In the genomic region with DNA sequence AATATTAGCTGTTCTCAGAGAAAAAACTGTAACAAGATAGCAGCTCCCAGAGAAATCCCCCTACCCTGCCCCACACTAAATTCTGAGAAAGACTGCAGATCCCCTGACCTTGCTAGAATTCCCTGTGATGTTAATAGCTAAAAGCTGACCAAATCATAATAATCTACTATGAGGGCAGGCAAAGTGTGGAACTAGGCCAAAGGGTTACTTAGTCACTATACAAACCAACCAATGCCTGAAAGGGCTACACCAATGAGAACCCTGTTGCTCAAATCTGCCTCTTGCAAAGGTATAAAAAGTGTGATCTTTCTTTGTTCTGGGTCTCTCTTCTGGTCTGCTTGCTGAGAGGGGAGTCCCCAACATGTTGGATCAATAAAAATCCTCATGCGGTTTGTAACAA, we compare ENCODE assay signal across 19 mouse cellular contexts.
"Had no signal": no experiment of that assay in that cellular context is flagged by ENCODE, and none has a peak within 500 bp of the region (broad histone marks: within the 10 kb centered on the region; RNA-seq: fewer than 3 reads in every experiment).

No protein-coding gene starts in this region.

- H3K9ac ChIP-seq: lung, embryonic 15.5 days; midbrain, embryonic 13.5 days; midbrain, embryonic 15.5 days; neural tube, embryonic 12.5 days had no signal

- H3K27ac ChIP-seq: lung, embryonic 15.5 days; macrophage; midbrain, embryonic 13.5 days; midbrain, embryonic 15.5 days; neural tube, embryonic 12.5 days had no signal

- H3K4me3 ChIP-seq: lung, embryonic 15.5 days; megakaryocyte, embryonic 14.5 days; midbrain, embryonic 13.5 days; midbrain, embryonic 15.5 days; neural tube, embryonic 12.5 days had no signal

- DNase-seq: lung, adult 2 months; lung, postnatal 14 days; lung, postnatal 36 days; retina, postnatal 1 day; right cerebral cortex, adult 18-20 months; right cerebral cortex, postnatal 25 days; right cerebral cortex, postnatal 4 days; spleen, adult 18-20 months; thymus, adult 18-20 months; thymus, postnatal 14 days; thymus, postnatal 36 days had no signal

- H3K27me3 ChIP-seq: lung, embryonic 15.5 days; megakaryocyte, embryonic 14.5 days; midbrain, embryonic 13.5 days; midbrain, embryonic 15.5 days; neural tube, embryonic 12.5 days had no signal

- H3K36me3 ChIP-seq: lung, embryonic 15.5 days; midbrain, embryonic 13.5 days; midbrain, embryonic 15.5 days; neural tube, embryonic 12.5 days had no signal

- H3K4me2 ChIP-seq: lung, embryonic 15.5 days; midbrain, embryonic 11.5 days; midbrain, embryonic 13.5 days; midbrain, embryonic 15.5 days; neural tube, embryonic 12.5 days had no signal

- H3K4me1 ChIP-seq: lung, embryonic 15.5 days; megakaryocyte, embryonic 14.5 days; midbrain, embryonic 13.5 days; midbrain, embryonic 15.5 days; neural tube, embryonic 12.5 days had no signal

- ATAC-seq: lung, postnatal 0 days; midbrain, embryonic 13.5 days; midbrain, embryonic 15.5 days had no signal

- H3K9me3 ChIP-seq: lung, embryonic 15.5 days; megakaryocyte, embryonic 14.5 days; midbrain, embryonic 13.5 days; midbrain, embryonic 15.5 days; neural tube, embryonic 12.5 days had no signal
